Mouse (Mus musculus) hindbrain, embryonic 16.5 days (tissue): Measurements from ENCODE around the gene Wt1. TPM values are rescaled to one million over a fixed set of nuclear protein-coding genes. Genes with fewer than 3 reads are reported as not detected.

ENCODE experiments used
- ATAC-seq: fragments of 200-750 bp; cut with Nextera tagmentation; 2 replicates; pipeline ENCODE4 v1.8.0; 2017; ENCODE audit warnings: moderate TSS enrichment, moderate library complexity
- H3K27ac ChIP-seq: fragments of 300-500 bp; sonication (generic); 2 replicates; pipeline ENCODE4 v1.5.1; 2014; ENCODE audit warnings: low read depth, mild to moderate bottlenecking, control low read depth, low read length, moderate library complexity
- H3K27me3 ChIP-seq: fragments of 300-500 bp; sonication (generic); replicated peaks from 2 replicates; pipeline ENCODE4 v1.6.1; 2014; ENCODE audit warnings: low read length; ENCODE audit not compliant: control insufficient read depth, insufficient read depth
- H3K36me3 ChIP-seq: fragments of 300-500 bp; sonication (generic); 2 replicates; pipeline ENCODE4 v1.6.1; 2014; ENCODE audit warnings: mild to moderate bottlenecking, low read length, moderate library complexity, mixed read lengths; ENCODE audit not compliant: control insufficient read depth, insufficient read depth
- H3K4me1 ChIP-seq: fragments of 300-500 bp; sonication (generic); 2 replicates; pipeline ENCODE4 v1.6.1; 2014; ENCODE audit warnings: low read depth, low read length; ENCODE audit not compliant: control insufficient read depth, insufficient read depth
- H3K4me2 ChIP-seq: fragments of 300-500 bp; sonication (generic); 2 replicates; pipeline ENCODE4 v1.6.1; 2014; ENCODE audit warnings: mild to moderate bottlenecking, low read length, control low read depth, moderate library complexity
- H3K4me3 ChIP-seq: fragments of 300-500 bp; sonication (generic); 2 replicates; pipeline ENCODE4 v1.5.1; 2014; ENCODE audit warnings: mild to moderate bottlenecking, low read length, control low read depth, moderate library complexity
- H3K9ac ChIP-seq: fragments of 300-500 bp; sonication (generic); 2 replicates; pipeline ENCODE4 v1.6.1; 2014; ENCODE audit warnings: low read depth, mild to moderate bottlenecking, control low read depth, low read length, moderate library complexity
- H3K9me3 ChIP-seq: fragments of 300-500 bp; sonication (generic); 2 replicates; pipeline ENCODE4 v1.6.1; 2014; ENCODE audit warnings: mild to moderate bottlenecking, low read length, moderate library complexity; ENCODE audit not compliant: control insufficient read depth
- WGBS: fragments of 180-500 bp; shearing (Covaris S2); extraction: QIAGEN DNeasy Blood & Tissue Kit; methylation state at CpG from one replicate; pipeline ENCODE4 v1.1.7; 2014; 5-methylcytosine and 5-hydroxymethylcytosine counted together
- polyA plus RNA-seq: library from polyadenylated mRNA; unstranded; fragments of >200 nt; fragmentation: Nextera tagmentation; extraction: Ambion mirVana; gene quantifications from 2 replicates; pipeline ENCODE4 v1.2.1, GENCODE M21; 2015

The Wt1 gene
- polyA plus RNA-seq, 1 experiment from 2014 or later, result 0.75 TPM

DNA sequence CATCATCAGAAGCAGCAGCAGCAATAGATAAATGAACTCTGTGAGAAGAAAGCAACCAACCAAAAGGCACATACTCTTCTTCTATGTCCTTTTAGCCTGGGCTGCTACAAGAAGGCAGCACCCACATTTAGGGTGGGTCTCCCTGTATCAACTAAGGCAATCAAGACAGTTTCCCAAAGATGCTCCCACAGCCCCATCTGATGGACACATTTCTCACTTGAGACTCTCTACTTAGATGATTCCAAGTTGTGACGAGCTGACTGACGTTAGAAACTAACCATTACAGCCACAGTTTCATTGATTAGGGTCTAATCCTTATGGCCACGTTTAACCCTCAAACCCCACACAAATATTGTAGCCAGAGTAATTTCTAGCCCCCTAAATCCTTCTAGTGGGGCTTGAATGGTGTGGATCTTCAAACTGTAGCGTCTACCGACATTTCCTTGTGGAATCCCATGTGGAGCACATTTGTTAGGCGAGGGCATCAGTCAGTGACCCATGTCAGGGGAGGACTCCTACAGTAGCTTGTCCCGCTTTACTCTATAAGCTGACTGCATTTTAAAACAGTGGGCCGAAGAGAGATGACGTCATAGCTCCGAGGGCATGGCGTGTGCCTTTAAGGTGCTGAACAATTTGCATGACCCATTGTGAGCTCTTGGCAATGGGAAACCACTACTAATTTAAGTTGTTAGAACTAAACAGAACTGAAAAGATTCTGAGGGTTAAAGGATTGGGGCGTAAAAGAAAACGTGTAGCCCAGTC is 59.6 kb downstream of the Wt1 start:
- Histone ChIP-seq H3K9ac (no peak overlapping the region), H3K36me3 (no peaks in the 10 kb centered on the region), H3K27ac (no peak overlapping the region), H3K27me3 (no peaks in the 10 kb centered on the region), H3K4me1 (no peaks in the 10 kb centered on the region), H3K4me2 (no peak overlapping the region), H3K9me3 (no peaks in the 10 kb centered on the region), H3K4me3 (no peak overlapping the region)
- no peak for ATAC-seq
- WGBS, result 79% methylated on average over 13 of the region's 13 CpGs

DNA sequence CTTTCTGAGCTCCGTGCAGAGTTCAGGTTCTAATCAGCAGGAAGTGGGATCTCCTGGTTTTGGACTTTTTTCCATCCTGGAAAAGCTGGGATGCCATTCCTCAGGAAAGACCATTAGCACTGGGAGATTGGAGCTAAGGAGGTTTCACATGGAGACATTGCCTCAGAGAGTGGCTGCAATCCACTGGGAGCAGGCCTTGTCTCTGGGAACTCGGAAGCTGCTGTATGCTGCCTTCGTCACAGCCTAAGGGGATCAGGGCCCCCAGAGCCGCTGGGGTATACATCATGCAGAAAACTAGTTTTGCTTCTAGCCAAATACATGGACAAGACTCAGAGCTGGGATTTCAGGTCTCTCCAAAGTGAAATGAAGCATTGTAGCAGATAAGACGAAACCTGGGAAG is 60.3 kb downstream of the Wt1 start:
- Histone ChIP-seq H3K9ac (no peak overlapping the region), H3K9me3 (no peaks in the 10 kb centered on the region), H3K27me3 (no peaks in the 10 kb centered on the region), H3K4me1 (no peaks in the 10 kb centered on the region), H3K4me2 (no peak overlapping the region), H3K36me3 (no peaks in the 10 kb centered on the region), H3K4me3 (no peak overlapping the region), H3K27ac (no peak overlapping the region)
- WGBS, result 83% methylated on average over 5 of the region's 5 CpGs
- ATAC-seq, result no peak

DNA sequence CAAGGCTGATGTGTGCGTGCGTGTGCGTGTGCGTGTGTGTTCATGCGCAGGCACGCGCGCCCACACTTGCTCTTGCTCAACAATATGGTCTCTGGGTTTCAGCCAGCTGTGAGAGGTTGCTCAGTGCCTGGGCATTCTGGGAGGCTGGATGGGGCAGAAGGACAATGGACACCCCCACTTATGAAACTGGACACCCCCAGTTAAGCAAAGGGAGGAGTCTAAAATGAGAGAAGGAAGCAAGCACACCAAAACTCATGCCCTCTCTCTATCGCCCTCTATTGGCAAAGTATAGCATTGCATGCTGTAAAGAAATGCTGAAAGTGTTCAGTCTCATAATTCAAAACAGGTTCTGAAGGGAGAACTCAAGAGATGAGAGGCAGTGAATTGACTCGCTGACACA is 61.9 kb downstream of the Wt1 start:
- ATAC-seq, result no peak

DNA sequence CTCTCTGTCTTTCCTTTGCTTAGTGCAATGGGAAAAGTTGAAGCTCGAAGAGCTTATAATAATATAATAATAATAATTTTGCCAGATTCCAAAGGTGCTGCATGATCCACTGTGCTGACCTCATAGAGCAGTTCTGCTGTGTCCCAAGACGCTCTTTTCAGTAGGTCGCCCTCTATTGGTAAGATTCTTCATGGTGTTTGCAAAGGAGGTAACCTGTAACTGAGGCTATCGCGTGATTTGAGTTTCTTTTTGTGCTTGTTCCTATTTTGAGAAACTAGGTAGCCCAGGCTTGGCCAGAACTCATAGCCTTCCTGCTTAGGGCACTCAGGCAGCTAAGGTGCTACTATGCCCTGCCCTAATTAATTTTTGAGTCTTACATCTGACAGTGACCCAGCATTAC is 63.0 kb downstream of the Wt1 start:
- H3K36me3 ChIP-seq, result no peaks in the 10 kb centered on the region
- no peak for ATAC-seq
- H3K4me2 ChIP-seq, result no peak overlapping the region
- no peak overlapping the region for H3K27ac ChIP-seq
- 32% methylated on average over 5 of the region's 5 CpGs for WGBS
- no peak overlapping the region for H3K9ac ChIP-seq
- H3K4me1 ChIP-seq, result no peaks in the 10 kb centered on the region
- no peak overlapping the region for H3K4me3 ChIP-seq
- H3K9me3 ChIP-seq, result no peaks in the 10 kb centered on the region
- no peaks in the 10 kb centered on the region for H3K27me3 ChIP-seq

More for the DNA sequence above, 61.9 kb downstream of the Wt1 start:
- Histone ChIP-seq H3K4me1 (no peaks in the 10 kb centered on the region), H3K4me2 (no peak overlapping the region), H3K36me3 (no peaks in the 10 kb centered on the region), H3K27me3 (no peaks in the 10 kb centered on the region), H3K27ac (no peak overlapping the region), H3K4me3 (no peak overlapping the region), H3K9me3 (no peaks in the 10 kb centered on the region), H3K9ac (no peak overlapping the region)
- WGBS, result 78% methylated on average over 10 of the region's 10 CpGs

DNA sequence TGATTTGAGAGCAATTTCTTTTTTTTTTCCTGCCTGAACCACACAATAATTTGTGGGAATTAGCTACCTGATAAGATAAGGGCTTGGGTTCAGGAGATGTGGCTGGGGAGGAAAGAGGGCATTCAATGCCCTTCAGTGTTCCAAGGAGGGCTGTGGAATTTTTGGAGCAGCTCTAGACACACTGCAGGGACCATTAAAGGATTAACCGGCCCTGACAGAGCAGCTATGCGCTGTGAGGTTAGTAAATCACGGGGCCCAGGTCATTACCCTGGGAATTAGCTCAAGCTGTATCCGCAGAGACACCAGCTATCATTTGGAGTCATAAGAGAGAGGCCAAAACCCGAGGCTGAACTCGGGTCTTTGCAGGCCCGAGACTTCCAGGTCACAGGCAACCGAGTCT is 73.8 kb downstream of the Wt1 start:
- H3K9ac ChIP-seq, result no peak overlapping the region
- no peaks in the 10 kb centered on the region for H3K4me1 ChIP-seq
- no peaks in the 10 kb centered on the region for H3K9me3 ChIP-seq
- no peaks in the 10 kb centered on the region for H3K27me3 ChIP-seq
- H3K4me3 ChIP-seq, result no peak overlapping the region
- no peak overlapping the region for H3K27ac ChIP-seq
- no peaks in the 10 kb centered on the region for H3K36me3 ChIP-seq
- WGBS, result 55% methylated on average over 8 of the region's 8 CpGs
- no peak overlapping the region for H3K4me2 ChIP-seq
- ATAC-seq, result no peak

DNA sequence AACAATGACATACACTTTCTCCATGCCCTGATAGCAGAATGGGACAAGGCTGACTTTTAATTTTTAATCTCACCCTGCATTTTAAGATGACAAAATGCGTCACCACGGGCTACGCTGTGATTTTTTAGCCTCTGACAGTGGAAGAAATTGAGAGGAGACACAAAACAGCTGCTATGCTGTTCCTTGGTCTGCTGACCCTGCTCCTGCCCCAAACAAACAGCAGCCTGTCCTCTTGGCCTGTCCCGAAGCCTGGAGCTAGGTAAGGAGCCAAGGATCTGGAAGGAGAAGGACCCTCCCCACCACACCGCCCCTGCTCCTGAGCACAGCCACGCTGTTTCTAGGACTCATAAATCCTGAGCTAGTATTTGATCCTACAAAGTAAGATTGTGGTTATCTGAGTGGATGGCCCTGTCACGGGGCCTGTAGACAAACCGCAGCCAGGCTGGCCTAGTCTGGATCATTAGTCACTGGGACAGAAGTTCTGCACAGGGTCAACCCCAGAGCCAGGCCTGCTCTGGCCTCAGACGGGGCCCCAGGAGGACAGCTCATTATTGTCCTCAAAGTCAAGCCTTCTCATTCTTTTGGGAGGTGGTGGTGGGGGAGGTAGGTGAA is 80.3 kb downstream of the Wt1 start:
- no peak for ATAC-seq
- Histone ChIP-seq H3K4me3 (no peak overlapping the region), H3K4me1 (no peaks in the 10 kb centered on the region), H3K9ac (no peak overlapping the region), H3K27ac (no peak overlapping the region), H3K36me3 (no peaks in the 10 kb centered on the region), H3K4me2 (no peak overlapping the region), H3K27me3 (no peaks in the 10 kb centered on the region), H3K9me3 (no peaks in the 10 kb centered on the region)
- 82% methylated on average over 9 of the region's 9 CpGs for WGBS

DNA sequence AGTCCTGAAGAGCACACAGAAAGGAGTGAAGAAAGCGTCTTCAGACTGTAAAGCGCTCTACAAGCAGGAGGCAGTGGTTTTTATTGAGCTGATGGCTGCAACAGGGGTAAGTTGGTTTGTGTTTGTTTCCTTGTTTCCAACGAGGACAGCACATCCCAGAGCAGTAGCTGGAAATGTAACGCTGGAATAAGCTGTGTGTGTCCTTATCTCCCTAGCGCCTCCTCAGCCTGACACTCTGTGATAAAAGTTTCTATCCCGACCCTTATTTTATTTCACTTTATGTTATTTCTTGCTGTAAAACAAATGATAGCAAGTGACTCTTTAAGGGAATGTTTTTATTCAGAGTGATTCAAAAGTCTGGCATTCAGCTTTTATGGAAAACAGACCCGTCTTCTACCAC is 86.5 kb downstream of the Wt1 start:
- Histone ChIP-seq H3K4me3 (no peak overlapping the region), H3K9ac (no peak overlapping the region), H3K4me1 (no peaks in the 10 kb centered on the region), H3K4me2 (no peak overlapping the region), H3K27ac (no peak overlapping the region), H3K27me3 (no peaks in the 10 kb centered on the region), H3K36me3 (no peaks in the 10 kb centered on the region), H3K9me3 (no peaks in the 10 kb centered on the region)
- 85% methylated on average over 7 of the region's 7 CpGs for WGBS
- no peak for ATAC-seq

DNA sequence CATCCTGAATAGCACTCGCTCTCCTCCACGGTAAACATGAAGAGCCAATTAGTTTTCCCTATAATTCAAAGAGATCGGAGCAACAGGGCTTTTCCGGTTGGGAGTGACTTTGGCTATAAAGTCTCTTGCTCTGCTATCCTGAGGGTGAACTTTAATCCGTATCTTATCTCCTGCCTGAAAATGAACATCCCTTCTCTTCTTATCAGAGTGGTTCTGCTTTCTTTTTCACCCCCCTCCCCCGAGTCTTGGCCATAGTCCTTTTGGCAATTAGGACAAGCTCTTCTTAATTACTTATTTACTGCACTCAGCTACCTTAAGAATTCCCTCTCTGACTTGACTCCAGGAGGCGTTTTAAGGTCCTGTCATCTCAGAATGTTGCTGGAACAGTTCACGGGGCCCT is 89.6 kb downstream of the Wt1 start:
- H3K4me2 ChIP-seq, result no peak overlapping the region
- H3K36me3 ChIP-seq, result no peaks in the 10 kb centered on the region
- no peak overlapping the region for H3K9ac ChIP-seq
- H3K27ac ChIP-seq, result no peak overlapping the region
- H3K4me3 ChIP-seq, result no peak overlapping the region
- H3K9me3 ChIP-seq, result no peaks in the 10 kb centered on the region
- 73% methylated on average over 8 of the region's 8 CpGs for WGBS
- ATAC-seq, result no peak
- no peaks in the 10 kb centered on the region for H3K4me1 ChIP-seq
- no peaks in the 10 kb centered on the region for H3K27me3 ChIP-seq

DNA sequence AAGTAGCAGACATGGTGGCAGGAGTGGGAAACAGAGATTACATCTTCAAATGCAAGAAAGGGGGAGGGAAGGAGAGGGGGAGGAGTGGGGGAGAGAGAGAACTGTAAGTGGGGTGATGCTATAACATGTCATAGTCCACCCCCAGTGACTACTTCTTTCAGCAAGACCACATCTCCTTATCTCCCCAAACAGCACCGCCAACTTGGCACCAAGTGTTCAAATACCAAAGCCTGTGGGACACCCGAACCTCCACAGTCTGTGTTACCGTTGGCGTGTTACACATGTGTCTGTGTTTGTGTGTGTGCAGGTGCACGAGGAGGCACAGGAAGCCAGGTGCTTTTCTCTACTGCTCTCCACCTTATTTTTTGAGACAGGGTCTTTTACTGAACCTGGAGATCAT is 92.9 kb downstream of the Wt1 start:
- no peak for ATAC-seq
- Histone ChIP-seq H3K36me3 (no peaks in the 10 kb centered on the region), H3K27ac (no peak overlapping the region), H3K9ac (no peak overlapping the region), H3K4me1 (peaks cover 2% of the 10 kb centered on the region; the same call in 1 of the 2 replicates), H3K9me3 (no peaks in the 10 kb centered on the region), H3K4me3 (no peak overlapping the region), H3K27me3 (peaks cover 2% of the 10 kb centered on the region; the same call in 1 of the 2 replicates), H3K4me2 (no peak overlapping the region)
- 88% methylated on average over 5 of the region's 5 CpGs for WGBS
